Mouse (Mus musculus): ENCODE data around the gene Fam160a1.
A peak's percentile ranks its signal among the peaks of the same experiment; 100 is the strongest.

The Fam160a1 gene

DNA sequence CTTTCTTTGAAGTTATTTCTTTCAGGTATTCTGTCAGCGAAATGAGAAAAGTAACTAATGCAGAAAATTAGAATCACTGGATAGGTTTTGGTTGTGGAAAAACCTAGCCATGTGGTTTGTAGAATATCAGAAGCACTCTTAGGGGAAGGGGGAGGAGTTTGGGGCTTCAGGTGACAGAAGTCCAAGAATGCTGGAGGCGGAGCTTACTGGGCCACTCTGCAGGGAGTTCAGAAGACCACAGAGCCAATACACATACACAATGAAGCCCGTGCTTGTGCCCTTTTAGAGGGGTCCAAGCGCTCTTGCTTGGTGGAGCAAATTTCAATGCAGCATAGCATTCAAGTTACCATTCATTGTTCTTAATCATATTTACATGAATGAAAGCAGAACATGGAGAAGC is 68.2 kb downstream of the Fam160a1 start:
- DNase-seq (ENCODE audit: low read depth, low spot score): no peak

DNA sequence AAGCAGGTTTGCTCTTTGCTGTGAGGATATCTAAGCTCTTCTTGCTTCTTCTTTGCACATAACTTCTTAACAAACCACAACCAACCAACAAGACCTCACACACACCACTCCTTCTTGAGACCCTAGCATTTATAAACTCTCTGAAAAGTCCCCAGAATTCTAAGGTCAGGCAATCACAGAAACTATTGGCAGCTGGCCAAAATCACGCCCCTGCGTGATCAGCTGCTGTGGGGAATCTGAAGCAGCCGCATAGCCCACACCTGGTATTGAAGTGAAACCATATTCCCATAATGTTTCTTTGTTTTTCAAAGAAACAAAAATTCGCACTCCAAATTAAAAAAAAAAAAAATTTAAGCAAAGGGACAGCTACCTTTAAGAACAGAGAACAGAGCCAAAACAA is 71.0 kb downstream of the Fam160a1 start:
- DNase-seq (ENCODE audit: low read depth, low spot score): no peak

DNA sequence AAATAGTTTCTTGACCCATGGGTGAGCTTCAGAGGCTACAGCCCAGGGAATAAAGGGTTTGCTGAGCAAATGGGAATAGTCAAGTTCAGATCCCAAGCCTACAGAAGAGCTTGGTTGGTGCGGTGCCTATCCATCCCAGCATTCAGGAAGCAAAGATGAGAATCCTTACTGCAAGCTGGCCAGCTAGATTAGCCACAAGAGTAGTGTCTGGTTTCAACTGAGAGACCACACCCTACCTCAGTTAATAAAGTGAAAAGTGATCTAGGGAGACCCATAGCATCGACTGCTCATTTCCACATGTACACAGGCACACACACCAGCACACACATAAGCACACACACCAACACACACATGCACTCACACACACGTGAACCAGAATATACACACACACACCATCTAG is 75.3 kb downstream of the Fam160a1 start:
- no peak for DNase-seq (ENCODE audit: low read depth, low spot score)

DNA sequence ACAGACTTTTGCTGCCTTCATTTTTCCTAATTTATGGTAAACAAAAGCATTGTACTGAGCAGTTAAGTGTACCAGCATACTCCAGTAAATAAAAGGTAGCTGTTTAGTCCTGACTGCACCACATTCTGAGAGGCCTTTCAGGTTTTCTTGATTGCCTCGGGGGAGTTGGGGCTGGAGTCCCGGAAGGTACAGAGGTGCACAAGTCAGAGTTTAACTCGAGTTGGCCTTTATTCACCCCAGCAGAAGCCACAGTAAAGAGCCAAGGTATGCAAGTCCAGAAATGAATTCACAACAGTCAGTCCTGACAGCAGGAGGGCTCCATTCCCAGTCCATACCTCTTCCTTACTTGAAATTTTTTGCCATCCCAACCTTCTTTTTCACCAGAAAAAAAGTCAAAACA is 78.5 kb downstream of the Fam160a1 start:
- DNase-seq (ENCODE audit: low read depth, low spot score): no peak

DNA sequence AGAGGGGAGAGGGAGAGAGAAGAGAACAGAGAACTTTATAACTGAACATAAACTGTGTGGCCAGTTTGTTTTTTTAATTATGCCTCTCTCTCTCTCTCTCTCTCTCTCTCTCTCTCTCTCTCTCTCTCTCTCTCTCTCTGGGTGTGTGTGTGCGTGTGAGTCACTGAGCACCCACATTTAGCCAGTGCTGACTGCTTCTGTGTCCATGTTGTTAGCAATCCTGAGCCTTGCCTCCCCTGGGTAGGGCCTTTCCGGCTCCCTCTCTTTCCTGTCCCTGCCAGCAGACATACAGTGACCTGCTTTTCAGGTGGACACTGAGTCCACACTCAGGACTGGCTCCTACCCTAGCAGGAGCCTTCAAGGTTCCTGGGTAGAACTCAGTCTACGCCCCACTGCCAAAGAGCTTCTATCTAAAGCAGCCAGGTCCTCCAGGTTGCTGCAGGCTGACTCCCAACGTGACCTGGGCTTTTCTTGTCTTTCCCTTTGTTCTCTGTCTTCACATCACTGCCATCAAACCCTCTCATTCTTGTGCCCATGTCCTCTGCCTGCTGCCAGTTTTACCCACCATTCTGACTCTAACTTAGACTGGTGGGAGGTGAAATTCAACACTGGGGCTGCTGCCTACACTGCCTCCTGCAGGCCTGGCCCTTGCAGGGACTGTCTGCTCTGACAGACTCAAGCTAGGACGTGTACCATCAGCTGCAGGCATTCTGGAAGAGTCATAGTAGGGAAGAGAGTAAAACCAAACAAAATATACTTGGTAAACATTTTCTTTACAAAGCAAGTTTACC is 83.0 kb downstream of the Fam160a1 start:
- DNase-seq (ENCODE audit: low read depth, low spot score): no peak

DNA sequence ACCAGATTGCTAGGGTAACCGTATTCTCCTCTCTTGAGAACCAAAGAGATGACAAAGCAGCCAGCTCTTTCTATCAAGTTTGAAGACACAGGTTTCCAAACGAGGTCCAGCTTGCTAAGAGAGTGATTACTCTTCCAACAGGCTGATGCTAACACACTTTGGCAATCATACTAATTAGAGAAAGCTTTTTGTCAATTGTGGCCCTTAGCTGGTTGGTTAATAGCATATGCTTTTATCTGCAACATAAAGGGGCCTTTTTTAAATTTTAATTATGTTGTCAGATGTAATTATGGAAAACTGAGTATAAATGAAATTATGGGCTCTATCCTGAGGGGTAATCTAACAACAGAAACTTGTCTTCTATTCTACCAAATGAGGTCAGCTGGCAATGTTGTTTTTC is 89.9 kb downstream of the Fam160a1 start:
- DNase-seq (ENCODE audit: low read depth, low spot score): peak; percentile 3

DNA sequence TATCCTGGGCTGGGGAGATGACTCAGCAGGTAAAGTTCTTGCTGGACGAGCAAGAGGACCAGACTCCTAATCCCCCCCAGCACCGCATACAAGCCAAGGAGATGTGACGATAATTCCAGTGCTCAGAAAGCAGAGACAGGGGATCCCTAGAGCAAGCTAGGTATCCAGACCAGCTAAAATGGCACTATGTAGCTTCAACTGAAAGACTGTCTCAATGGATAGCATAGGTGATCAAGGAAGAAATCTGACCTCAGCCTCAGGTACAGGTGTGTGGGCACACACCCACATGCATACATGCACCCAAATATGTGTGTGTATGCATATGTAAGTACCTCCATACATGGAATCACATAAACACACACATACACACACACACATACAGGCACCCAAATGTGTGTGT is 91.1 kb downstream of the Fam160a1 start:
- DNase-seq (ENCODE audit: low read depth, low spot score): no peak

DNA sequence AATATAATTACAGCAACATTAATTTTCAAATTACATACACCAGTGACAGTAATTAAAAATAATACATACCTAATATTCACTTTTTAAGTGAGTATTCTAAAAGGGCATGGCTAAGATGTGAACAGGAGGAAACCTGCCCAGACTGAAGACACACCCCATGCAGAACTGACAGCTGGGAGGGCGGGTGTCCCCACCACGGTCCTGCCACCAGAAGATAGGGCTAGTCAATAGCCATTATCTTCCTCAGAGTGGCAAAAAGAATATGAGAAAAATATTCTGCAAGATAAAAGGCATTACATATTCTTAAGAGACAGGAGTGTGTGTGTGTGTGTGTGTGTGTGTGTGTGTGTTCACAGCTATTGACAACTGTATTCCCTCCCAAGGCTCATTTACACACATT is 92.0 kb downstream of the Fam160a1 start:
- DNase-seq (ENCODE audit: low read depth, low spot score): no peak

DNA sequence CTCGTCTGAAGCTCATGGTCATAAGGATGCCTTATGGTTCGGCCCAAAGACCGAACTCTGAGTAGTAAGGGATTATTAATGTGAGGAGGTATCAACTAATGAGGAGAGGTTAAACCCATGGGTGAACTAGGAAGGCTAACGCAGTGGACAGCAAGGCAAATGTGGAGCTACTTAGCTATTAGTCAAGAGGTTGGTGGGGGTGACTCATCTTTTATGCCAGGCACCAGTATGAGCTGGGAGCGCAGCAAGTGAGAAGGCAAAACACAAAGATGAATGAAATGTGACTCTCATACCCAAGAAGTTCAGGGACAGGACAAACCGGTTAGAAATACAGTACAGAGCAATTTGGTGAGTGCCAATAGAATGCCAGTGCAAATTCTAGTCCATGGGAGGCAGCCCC is 94.5 kb downstream of the Fam160a1 start:
- DNase-seq (ENCODE audit: low read depth, low spot score): no peak

DNA sequence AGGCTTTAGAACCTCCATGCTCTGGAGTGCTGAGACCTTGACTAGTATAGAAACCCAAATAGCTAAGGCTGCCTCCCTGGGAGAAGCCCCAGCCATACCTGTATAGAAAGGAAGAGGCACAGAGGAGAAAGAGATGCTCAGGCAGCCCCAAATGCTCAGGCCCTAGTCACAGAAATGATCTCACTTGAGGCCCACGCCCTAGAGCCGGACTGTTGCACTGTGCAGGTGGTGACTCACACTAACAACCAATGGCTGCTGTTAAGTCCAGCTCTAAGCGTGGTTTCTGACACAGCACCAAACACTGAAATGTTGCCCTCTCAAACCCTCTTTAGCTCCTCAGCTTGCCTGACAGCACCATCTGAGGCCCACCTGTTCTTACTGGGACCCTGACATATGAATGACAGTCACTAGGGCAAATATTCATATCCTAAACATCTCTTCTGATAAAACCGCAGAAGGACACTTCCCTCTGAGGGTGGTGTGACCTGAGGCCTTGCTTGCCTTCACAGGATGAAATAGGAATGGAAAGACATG is 101.3 kb downstream of the Fam160a1 start:
- DNase-seq (ENCODE audit: low read depth, low spot score): no peak

DNA sequence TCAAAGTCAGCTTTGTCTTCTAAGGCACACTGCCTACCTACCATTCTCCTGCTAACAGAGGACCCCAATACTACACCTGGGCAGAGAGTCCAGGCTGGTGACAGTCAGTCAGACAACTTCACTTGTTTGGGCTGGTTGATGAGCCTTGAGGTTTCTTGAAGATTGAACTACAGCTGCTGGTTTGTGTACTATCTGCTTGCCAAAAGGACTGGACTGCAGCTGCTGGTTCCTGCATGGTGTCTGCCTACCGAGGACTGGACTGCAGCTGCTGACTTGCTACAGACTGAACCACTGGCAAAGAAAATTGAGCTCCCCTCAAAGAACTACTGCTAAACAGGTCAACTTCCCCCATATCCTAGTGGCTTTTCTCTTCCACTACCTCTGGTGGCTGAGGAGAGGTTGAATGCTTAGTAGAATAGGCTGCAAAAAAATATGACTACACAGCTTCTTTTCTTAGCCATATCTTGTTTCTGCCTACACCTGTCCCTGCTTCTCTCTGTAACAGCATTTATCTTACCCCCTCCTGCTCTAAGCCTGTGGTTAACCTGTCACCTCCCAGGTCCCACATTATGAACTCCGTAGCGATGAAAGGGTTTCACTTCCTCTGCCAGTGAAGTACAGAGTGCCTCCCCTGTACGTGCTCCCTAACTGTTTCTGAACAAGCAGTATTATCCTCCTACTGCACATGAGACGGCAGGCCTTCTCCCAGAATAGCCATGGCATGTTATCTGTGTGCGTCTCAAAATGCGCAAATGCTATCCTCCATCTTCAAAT is 103.0 kb downstream of the Fam160a1 start:
- DNase-seq (ENCODE audit: low read depth, low spot score): no peak

DNA sequence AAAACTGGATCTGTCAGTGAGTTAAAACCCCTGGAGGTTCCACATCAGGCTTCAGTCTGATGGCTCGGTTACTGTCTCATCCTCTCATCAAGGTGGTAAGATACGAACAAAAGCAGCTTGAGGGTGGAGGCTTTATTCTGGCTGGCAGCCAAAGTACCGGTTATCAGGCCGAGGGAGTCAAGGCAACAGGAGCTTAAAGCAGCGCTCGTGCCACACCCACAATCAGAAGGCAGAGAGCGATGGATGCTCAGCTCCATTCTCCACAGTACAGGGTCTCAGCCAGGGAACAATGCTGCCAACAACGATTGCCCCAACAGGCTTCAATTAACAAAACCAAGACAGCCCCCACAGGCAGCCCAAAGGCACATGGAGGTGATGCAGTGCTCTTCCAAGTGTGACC is 106.4 kb downstream of the Fam160a1 start:
- DNase-seq (ENCODE audit: low read depth, low spot score): no peak

DNA sequence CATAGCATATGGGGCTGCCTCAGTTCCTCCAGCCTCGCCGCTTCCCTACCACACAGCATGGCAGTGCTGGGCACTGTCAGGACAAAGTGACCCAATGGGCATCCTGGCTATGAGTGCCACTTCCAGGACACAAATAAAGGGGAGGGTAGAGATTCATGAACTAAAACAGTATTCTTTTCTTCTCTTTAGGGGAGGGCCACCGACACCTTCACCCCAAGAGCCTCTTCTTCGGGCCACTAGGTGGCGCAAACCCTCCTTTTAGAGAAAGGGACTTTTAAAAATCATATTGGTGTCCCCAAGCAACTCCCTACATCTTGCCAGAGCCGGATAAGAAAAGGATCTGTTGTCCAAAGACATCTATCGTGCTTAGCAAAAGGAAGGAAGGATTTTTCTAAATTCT is 109.7 kb downstream of the Fam160a1 start:
- DNase-seq (ENCODE audit: low read depth, low spot score): peak; percentile 6

DNA sequence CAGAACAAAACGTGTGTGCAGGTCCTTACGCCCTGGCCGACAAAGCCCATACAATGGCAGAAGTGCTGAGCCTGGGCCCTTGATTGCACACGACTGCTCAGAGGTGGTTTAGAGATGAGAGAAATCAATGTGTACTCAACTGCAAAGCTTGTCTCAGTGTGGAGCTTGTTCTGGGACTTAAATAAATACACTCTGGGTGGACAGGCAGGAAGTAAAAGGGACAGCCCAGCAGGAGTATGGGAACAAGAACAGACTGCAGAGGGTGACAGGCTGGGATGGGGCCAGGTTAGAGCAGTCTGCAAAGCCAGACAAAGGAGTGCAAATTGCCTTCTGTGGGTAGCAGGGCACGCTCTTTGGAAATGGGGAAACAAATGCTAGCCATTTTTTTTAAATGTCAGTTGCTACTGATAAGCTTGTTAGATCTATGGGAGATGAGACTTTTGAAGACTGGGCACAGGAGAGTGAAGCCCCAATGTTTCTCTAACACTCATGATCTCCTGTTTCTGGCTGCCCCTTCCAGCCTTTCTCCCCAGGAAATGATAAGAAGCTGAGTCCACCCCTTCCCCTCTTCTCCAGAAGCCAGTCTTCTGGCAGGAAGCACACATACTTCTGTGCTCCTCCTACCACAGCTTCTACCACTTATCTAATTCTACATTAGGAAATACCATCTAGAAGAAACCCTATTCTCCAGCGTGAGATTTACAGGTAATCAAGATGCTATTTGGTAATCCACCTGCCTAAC is 113.8 kb downstream of the Fam160a1 start:
- DNase-seq (ENCODE audit: low read depth, low spot score): no peak

DNA sequence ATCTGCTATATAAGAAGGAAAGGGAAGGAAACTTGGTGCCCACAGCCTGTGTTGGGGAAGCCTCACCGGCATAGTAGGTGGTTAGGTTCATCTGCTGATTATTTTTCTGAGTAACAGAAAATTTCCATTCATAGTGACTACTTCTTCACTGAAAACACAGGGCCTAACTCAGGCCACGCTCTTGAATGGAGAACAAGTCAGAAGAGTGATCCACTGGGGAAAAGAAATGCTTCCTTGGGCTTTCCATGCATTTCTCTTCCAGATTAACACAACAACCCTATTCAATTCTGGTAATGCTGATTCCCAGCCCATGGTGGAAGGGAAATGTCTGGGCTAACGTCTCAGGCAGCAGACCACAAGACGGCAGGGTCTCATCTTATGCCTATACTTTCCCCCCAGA is 118.6 kb downstream of the Fam160a1 start:
- no peak for DNase-seq (ENCODE audit: low read depth, low spot score)

DNA sequence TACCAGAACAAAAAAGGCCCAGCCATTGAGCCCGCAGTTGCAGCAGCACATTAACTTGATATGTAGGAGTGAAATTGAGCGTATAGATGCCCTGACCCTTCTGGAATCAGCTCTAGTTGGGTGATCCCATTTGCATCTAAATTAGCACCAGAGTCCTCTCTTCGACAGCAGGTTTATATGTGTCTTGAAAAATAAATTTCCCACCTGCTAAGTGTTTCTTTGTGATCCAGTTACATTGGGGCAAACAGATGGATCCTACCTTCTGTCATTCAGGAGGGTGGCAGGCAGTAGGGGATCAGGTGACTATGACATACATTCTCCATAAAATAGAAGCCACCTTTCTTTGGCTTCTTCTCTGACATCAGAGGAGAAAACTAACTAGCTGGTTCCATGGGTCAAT is 122.0 kb downstream of the Fam160a1 start:
- no peak for DNase-seq (ENCODE audit: low read depth, low spot score)

DNA sequence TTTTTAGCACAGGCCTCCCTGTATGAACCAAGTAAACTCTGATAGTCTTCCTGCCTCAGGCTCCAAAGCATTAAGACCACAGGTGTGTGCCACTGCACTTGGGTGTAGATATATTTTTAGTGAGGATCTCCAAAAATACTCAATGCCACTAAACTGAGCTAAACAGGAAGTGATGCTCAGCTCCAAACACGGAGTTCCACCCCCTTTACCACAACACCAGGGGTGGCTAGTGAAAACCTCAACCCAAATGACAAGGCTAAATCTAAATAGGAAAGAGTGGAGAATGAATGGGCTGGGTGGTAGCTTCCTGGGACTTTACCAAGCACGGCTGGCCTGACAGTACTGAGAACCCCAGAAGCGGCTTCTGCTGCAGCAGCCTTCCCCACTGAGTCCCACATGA is 124.1 kb downstream of the Fam160a1 start:
- DNase-seq (ENCODE audit: low read depth, low spot score): no peak

DNA sequence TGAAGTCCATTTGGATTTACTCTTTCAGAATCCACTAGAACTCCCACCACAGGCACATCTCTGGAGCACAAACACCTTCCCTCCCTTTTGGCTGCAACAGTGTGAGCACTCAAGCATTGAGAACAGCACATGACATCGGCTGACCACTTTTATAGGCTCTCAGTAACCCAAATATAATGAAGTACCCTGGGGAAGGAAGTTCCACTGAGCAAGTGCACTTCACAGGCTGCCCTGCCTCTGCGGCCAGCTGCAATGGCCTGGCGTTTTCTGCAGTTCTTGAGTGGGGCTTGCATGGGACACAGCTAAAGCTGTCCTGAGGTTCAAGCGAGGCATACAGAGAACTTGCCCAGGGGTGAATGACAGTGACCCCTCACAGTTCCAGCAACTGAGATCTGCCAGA is 126.0 kb downstream of the Fam160a1 start:
- no peak for DNase-seq (ENCODE audit: low read depth, low spot score)

DNA sequence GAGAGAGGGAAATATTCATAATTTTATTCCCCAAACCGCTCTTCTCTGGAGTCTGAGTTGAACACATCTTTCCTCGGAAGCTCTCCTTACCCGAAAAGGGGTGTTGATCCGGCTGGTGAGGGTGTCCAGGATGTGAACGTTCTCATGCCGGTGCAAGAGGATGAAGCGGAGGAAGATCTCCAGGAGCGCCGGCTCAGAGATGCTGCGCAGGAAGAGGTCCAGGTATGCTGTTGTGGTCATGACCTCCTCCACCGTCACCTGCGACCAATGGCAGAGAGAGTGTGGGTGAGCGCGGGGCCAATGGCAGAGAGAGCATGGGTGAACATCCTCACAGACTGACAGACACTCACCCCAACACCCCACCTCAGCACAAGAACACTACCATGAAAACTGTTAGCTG is 128.8 kb downstream of the Fam160a1 start:
- no peak for DNase-seq (ENCODE audit: low read depth, low spot score)

DNA sequence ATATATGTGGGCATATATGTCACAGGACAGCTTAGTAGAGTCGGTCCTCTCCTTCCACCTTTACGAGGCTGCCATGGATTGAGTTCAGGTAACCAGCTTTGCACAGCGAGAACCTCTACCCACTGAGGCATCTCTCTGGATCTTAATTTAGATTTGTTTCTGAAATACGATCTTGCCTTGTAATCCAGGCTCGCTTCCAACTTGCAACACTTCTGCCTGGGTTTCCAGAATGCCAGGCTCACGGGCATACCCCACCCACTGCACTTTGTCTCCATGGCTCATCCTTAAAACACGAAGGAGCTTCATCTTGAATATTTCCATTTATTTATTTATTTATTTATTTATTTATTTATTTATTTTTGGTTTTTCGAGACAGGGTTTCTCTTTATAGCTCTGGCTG is 131.8 kb downstream of the Fam160a1 start:
- DNase-seq (ENCODE audit: low read depth, low spot score): no peak

DNA sequence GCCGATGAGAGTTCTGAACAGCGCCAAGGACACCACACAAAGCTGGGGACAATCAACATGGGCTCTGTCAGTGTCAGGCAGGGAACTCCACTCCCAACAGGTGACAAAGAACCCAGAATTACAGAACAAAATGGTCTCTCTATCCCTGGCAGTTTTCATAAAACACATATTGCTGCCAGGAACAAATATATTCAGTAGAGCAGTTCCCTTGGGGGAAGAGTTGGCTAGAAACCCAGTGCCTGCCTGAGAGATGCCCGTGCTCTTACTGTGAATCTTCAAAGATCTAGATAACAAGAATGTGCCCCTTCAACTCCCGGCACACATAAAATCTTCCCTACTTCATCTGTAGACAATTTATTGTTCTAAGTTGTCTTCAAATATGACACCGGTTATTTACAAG is 133.5 kb downstream of the Fam160a1 start:
- DNase-seq (ENCODE audit: low read depth, low spot score): no peak

DNA sequence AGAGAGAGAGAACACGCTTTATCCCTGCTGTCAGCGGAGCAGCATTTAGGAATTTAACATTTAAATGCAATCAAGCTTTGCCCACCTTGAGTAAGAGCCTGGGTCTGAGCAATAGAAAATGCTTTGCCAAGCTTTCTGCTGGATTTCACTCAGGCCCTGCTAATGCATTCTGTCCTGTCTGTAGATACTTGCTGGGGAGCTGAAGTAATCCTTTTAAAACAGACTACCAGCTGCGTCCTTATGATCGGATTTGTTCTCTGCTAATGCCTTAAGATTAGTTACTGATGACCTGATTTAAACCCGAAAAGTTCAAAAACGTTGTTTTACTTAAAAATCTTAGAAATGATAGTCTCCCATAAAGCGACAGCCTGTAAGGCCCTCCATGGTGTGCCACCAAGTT is 136.0 kb downstream of the Fam160a1 start:
- DNase-seq (ENCODE audit: low read depth, low spot score): peak; percentile 46

All from retina, postnatal 7 days (tissue).